Mouse (Mus musculus): Measurements from ENCODE around the gene Defb19. TPM values are rescaled to one million over a fixed set of nuclear protein-coding genes. Genes with fewer than 3 reads are reported as not detected.

Gene Defb19
- polyA plus RNA-seq, 3 experiments from 2014 or later: not detected

GRCm38 (mm10) chr2:152580612-152581011 is 500 bp upstream of the Defb19 start:
- ATAC-seq: no peak

GRCm38 (mm10) chr2:152573484-152573883 is 6.6 kb downstream of the Defb19 start:
- ATAC-seq: no peak

DNA sequence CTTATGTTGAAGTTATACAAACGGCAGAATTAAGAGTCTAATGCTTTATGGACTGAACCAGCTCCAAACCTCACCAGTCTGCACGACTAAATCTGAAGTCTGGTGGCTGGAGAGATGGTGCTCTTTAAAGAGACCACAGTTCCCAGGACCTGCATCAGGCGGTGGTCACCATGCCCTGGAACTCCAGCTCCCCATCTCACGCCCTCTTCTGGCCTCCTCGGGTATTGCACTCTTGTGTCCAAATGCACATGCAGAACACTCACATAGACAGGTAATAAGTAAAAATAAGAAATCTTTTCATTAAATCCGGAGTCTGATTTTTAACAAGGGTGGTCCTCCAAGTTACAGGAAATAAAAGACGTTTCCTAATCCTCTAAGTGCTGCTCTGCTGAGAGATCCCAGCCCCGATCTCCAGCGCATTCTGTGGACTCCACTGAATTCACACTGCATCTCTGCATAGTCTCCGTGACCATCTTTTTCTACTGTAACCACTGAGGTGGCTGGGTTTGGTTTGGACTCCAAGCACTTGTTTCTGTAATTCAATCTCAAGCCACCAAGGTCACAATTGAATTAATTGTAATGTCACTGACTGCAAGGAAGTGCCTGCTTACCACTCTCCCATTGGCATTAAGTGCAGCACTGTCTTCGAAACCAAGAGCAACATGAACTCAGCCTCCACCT is 7.9 kb downstream of the Defb19 start, which contains the start of gene Defb21:
Gene Defb21 (plus strand): TSS at position 631 of the 681 bp plus-strand sequence.
- ATAC-seq: no peak

DNA sequence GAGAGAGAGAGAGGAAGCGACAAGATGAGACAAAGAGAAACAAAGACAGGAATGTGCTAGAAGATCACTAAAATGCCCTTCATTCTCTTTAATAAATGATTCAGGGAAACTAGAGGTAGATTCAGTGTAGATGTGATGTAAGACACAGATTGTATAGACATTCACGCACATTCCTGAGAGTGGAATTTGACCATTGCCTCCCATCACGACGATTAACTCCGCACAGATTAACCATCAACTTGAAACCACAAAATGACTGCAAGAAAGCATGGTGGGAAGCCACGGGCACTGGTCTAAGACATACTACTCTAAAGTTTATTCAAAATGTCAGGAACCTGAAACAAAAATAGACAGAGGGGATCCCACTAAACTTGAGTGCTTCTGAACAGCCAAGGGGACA is 9.8 kb downstream of the Defb19 start:
- no peak for ATAC-seq

- ATAC-seq: no peak
Observed at GRCm38 (mm10) chr2:152569881-152570280, 10.2 kb downstream of the Defb19 start.

GRCm38 (mm10) chr2:152569038-152569437 is 11.1 kb downstream of the Defb19 start, which contains the start of gene Gm17416:
TSS of gene Gm17416 (plus strand) at chr2:152569338.
- ATAC-seq: no peak

DNA sequence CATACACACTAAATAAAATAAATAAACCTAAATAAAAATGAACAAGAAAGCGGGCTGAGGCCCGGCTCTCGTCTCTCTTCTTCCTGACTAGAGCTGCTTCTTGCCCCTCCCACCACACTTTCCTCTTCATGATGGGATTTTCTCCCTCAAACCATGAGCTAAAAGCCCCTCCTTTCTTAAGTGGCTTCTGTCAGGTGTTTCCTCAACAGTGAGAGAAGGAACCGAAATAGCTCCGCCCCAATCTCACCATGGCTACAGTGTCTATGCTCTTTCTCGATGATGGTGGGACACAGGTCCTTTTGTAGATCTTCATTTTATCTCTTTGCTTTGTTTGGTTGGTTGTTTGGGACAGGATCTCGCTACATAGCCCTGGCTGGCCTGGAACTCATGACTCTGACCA is 23.5 kb downstream of the Defb19 start:
- ATAC-seq: no peak

DNA sequence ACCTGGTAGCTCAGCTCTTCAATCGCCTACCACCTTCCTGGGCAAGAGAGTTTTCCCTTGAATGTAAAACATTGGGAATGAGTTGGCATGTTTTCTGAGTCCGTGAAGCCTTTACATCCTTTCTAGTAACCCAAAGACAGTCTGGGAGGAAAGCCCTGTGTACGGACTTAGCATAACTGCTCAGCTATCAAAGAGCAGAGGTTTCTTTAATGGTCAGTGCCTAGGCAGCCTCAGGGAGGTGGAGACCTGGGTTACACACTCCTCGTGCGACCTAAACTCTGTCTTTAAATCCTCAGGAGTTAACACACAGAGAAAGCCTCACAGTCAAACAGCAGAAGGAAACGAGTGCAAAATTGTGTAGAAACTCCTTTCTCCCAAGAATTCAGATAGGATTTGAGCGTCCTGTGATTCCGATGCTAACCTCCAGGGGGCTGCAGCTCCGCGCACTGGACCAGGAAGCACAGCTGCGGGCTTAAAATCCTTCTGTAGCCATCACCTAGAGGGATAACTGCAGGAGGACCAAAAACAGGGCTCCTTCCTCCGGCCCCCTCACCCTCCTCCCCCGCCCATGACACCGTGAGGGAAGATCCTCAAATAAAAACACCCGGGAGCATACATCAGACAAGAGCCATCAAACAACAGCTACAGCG is 26.2 kb downstream of the Defb19 start:
- no peak for ATAC-seq

DNA sequence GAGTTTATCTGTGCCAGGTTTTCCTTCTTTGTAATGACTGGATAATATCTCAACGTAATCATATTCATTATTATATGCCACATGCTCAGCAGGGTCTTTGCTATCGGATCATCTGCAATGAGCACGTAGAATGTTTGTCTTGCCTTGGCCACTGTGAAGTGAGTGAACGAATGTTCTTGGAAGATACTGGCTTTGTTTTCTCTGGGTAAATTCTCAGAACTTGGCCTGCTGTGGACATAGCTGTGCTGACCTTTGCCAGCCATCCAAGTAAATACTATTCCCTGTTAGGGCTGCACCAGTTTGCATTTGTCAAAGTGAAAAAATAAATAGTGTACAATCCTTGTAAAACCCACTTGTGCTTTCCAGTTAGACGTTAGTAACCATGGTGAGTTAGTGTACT is 32.0 kb downstream of the Defb19 start:
- ATAC-seq: no peak

- ATAC-seq: no peak
Observed at GRCm38 (mm10) chr2:152544691-152545090, 35.4 kb downstream of the Defb19 start.

DNA sequence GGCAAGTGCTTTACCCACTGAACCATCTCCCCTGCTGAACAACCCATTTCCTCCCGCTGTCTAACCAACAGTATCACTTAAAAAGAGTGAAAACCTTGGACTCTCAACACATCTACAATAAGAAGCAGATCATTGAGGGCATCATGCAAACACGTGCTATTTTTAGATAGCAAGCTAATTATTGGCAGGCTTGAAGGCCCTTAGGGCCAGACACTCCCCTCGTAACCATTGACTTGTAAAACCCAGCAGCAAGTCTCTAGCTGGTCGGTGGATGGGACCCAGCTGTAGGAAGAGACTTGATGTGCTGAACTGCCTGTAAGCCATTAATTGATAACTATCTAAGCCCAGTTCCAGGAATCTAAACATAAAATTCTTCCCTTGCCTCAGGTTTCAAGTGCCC is 36.6 kb downstream of the Defb19 start:
- no peak for ATAC-seq

DNA sequence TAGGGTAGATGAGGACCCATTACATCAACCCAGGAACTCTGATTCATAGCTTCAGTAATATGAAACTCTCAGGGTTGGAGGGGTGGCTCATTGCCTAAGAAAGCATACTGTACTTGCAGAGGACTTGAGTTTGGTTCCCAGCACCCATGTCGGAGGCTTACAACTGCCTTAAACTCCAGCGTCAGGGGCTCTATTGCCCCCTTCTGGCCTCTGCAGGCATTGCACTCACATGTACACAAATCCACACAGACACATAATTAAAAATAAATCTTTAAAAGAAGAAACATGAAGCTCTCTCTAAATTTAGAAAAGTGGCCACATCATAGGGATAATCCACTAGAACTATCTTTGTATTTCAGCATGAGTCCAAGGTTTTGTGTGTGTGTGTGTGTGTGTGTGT is 37.2 kb downstream of the Defb19 start:
- ATAC-seq: no peak

DNA sequence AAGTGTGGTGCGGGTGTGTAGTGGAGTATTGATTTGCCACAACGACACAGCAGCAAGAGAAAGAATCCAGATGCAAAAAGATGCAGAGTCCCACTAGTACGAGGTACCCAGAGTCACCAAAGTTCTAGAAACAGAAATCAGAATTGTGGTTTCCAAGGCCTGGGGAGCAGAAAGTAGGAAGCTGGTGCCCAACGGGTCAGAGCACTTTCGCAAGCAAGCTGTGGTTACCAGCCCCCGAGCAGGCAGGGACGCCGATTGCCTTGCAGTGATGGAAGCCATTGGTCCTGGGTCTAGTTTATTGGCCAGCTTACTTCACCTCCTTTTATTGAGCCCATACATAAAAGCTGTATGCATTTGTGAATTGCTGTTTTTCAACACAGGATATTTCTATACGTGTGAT is 38.1 kb downstream of the Defb19 start:
- ATAC-seq: no peak

DNA sequence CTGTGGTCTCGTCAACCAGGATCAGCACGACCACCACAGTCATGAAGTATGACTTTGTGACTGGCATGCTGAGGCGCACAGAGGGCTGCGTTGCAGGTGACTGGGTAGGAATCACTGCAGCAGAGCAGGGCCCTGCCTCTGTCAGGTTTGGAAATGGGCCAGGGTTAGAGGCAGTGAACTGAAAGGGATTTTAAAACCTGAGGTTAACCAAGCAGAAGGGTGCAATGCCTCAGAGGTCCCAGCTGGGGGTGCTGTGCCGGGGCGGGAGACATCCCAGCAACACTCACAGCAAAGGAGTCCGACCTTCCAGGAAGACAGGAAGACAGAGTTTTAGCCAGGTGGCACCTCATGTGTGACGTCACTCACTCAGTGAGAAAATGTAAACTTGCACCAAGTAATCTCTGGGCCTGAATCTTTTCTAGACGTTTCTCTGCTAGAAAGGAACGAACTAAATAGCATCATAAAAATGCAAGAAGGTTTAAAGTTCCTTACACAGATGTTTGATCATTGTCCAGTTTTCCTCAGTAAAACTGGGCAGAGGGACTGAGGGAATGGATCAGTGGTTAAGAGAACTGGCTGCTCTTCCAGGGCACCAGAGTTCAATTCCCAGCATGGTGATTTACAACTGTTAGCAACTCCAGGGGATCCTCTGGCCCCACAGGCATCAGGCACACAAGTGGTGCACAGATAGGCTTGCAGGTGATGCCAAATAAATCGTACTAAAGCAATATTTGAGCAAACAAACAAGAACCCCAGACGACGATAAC is 40.0 kb downstream of the Defb19 start, which contains the start of gene Defb29:
Gene Defb29 (minus strand): TSS at position 155 of the 767 bp plus-strand sequence.
- ATAC-seq: no peak

Other genes with a start within 250 kb of the Defb19 start
- gene Rbck1, start 247.7 kb downstream of the Defb19 start, polyA plus RNA-seq (2017; shearing (Covaris generic)): 10 to 100 TPM; 54.0 to 68.9 (median 63.6) TPM
- 1 to 10 TPM; 1.7 to 3.5 (median 2.1) TPM for gene Trib3, start 236.3 kb downstream of the Defb19 start, polyA plus RNA-seq (2017; shearing (Covaris generic))
- not detected for gene Nrsn2, start 203.7 kb downstream of the Defb19 start, polyA plus RNA-seq (2017; shearing (Covaris generic))
- gene Sox12, start 182.2 kb downstream of the Defb19 start, polyA plus RNA-seq (2017; shearing (Covaris generic)): under 1 TPM in 2 of 3 experiments, not detected in 1; 0.39 to 0.49 TPM
- under 1 TPM; 0.34 to 0.95 (median 0.93) TPM for gene Zcchc3, start 165.3 kb downstream of the Defb19 start, polyA plus RNA-seq (2017; shearing (Covaris generic))
- gene 6820408C15Rik, start 164.7 kb downstream of the Defb19 start, polyA plus RNA-seq (2017; shearing (Covaris generic)): not detected
- not detected for gene Defb23, start 115.7 kb downstream of the Defb19 start, polyA plus RNA-seq (2017; shearing (Covaris generic))
- gene Defb20, start 103.2 kb downstream of the Defb19 start, polyA plus RNA-seq (2017; shearing (Covaris generic)): not detected
- not detected for gene Defb22, start 90.2 kb downstream of the Defb19 start, polyA plus RNA-seq (2017; shearing (Covaris generic))
- not detected for gene Defb26, start 68.6 kb downstream of the Defb19 start, polyA plus RNA-seq (2017; shearing (Covaris generic))
- not detected for gene Defb28, start 62.1 kb downstream of the Defb19 start, polyA plus RNA-seq (2017; shearing (Covaris generic))
- not detected for gene Defb29, start 40.2 kb downstream of the Defb19 start, polyA plus RNA-seq (2017; shearing (Covaris generic))
- gene Gm17416, start 11.0 kb downstream of the Defb19 start, polyA plus RNA-seq (2017; shearing (Covaris generic)): not detected
- not detected for gene Defb21, start 7.6 kb downstream of the Defb19 start, polyA plus RNA-seq (2017; shearing (Covaris generic))
- not detected for gene Defb45, start 19.1 kb upstream of the Defb19 start, polyA plus RNA-seq (2017; shearing (Covaris generic))
- not detected for gene Defb36, start 24.0 kb upstream of the Defb19 start, polyA plus RNA-seq (2017; shearing (Covaris generic))
- gene Defb25, start 42.7 kb upstream of the Defb19 start, polyA plus RNA-seq (2017; shearing (Covaris generic)): 1 to 10 TPM in 1 of 3 experiments, not detected in 2; 1.4 TPM
- not detected for gene Rem1, start 46.6 kb upstream of the Defb19 start, polyA plus RNA-seq (2017; shearing (Covaris generic))
- 10 to 100 TPM; 61.6 to 72.9 (median 72.1) TPM for gene H13, start 89.1 kb upstream of the Defb19 start, polyA plus RNA-seq (2017; shearing (Covaris generic))
- 1 to 10 TPM; 2.4 to 3.7 (median 2.5) TPM for gene Mcts2, start 106.7 kb upstream of the Defb19 start, polyA plus RNA-seq (2017; shearing (Covaris generic))
- gene Id1, start 155.9 kb upstream of the Defb19 start, polyA plus RNA-seq (2017; shearing (Covaris generic)): under 1 TPM in 1 of 3 experiments, not detected in 2; 0.91 TPM
- not detected for gene Cox4i2, start 173.9 kb upstream of the Defb19 start, polyA plus RNA-seq (2017; shearing (Covaris generic))